ENCODE assay signal across 10 mouse cellular contexts in the genomic region with DNA sequence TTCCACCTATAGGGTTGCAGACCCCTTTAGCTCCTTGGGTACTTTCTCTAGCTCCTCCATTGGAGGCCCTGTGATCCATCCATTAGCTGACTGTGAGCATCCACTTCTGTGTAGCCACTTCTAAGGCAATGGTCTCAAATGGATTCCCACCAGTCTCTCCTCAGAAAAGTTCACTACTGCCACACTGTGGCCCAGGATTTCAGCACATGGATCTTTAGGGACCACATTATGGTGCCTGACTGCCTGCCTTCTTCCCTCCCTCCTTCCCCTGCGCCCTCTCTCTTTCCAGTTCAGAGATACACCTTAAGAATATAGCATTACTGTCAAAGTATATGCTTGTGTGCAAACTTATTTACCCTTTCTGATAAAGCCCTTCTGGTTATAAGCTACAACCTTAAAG.
A peak's percentile ranks its signal among the peaks of the same experiment; 100 is the strongest.
DNase-seq lines count a peak whose midpoint lies in the region; ATAC-seq and TF ChIP-seq lines count a peak whose summit lies in the region.
"Had no signal": no experiment of that assay in that cellular context is flagged by ENCODE, and none has a peak within 500 bp of the region (broad histone marks: within the 10 kb centered on the region; RNA-seq: fewer than 3 reads in every experiment).

No protein-coding gene starts in this region.

- no peaks in the 10 kb centered on the region for H3K27me3 ChIP-seq in hindbrain, embryonic 12.5 days
- H3K27me3 ChIP-seq in midbrain, postnatal 0 days (ENCODE audit: insufficient read depth, low read length): no peaks in the 10 kb centered on the region
- no peaks in the 10 kb centered on the region for H3K27me3 ChIP-seq in thymus, adult 2 months (ENCODE audit: control insufficient read depth, insufficient read depth, low read length)
- H3K27me3 ChIP-seq: liver, embryonic 15.5 days had no signal

- peak; percentile 73 for TF ChIP-seq CTCF in midbrain, postnatal 0 days (IDR thresholded peaks at IDR 0.05)
- TF ChIP-seq CTCF in thymus, adult 2 months (IDR thresholded peaks at IDR 0.05; ENCODE audit: borderline replicate concordance, control insufficient read depth, extremely low read depth, insufficient read depth, low read length, poor library complexity): no peak

- H3K27ac ChIP-seq in hindbrain, embryonic 12.5 days: no peak overlapping the region
- H3K27ac ChIP-seq in midbrain, postnatal 0 days (ENCODE audit: low read depth, low read length): no peak overlapping the region
- H3K27ac ChIP-seq in thymus, adult 2 months (ENCODE audit: control insufficient read depth, insufficient read depth, low read length): no peak overlapping the region
- H3K27ac ChIP-seq: liver, embryonic 15.5 days had no signal

- H3K9ac ChIP-seq in hindbrain, embryonic 12.5 days: no peak overlapping the region
- no peak overlapping the region for H3K9ac ChIP-seq in midbrain, postnatal 0 days (replicated peaks; ENCODE audit: low read length, poor library complexity, severe bottlenecking)
- H3K9ac ChIP-seq: liver, embryonic 15.5 days had no signal

- 0 out of 2 replicates have a peak, but pooled peaks cover 2% of the 10 kb centered on the region for H3K4me1 ChIP-seq in hindbrain, embryonic 12.5 days
- no peaks in the 10 kb centered on the region for H3K4me1 ChIP-seq in midbrain, postnatal 0 days (ENCODE audit: insufficient read depth, low read length)
- no peaks in the 10 kb centered on the region for H3K4me1 ChIP-seq in thymus, adult 2 months (replicated peaks; ENCODE audit: control insufficient read depth, insufficient read depth, low read length)
- H3K4me1 ChIP-seq: liver, embryonic 15.5 days had no signal

- peak; percentile 39; the same call in 1 of the 2 replicates for ATAC-seq in hindbrain, embryonic 12.5 days (ENCODE audit: low FRiP score)
- peak; percentile 58 for ATAC-seq in midbrain, postnatal 0 days (ENCODE audit: low FRiP score)

- DNase-seq in cerebellum, postnatal 14 days: peak; percentile 54 to 66
- DNase-seq in cerebellum, adult 9-11 months: no peak
- peak; percentile 9 for DNase-seq in ovary, postnatal 36 days (ENCODE audit: low spot score)
- no peak for DNase-seq in ovary, postnatal 10 days (ENCODE audit: low spot score)
- peak; percentile 66 for DNase-seq in midbrain, postnatal 0 days (ENCODE audit: low spot score)
- no peak for DNase-seq in thymus, adult 2 months
- DNase-seq in gastrocnemius, postnatal 4 days (ENCODE audit: low spot score in 2 of 2): no peak

- WGBS in hindbrain, embryonic 12.5 days: 47% methylated on average over 1 of the region's 1 CpGs
- 57% methylated on average over 1 of the region's 1 CpGs for WGBS in midbrain, postnatal 0 days
- WGBS in thymus, adult 2 months: 77% methylated on average over 1 of the region's 1 CpGs

- TF ChIP-seq POLR2A in thymus, adult 2 months (IDR thresholded peaks at IDR 0.05; ENCODE audit: control insufficient read depth, extremely low read depth, insufficient read depth, low read length, poor library complexity): no peak

- no peak overlapping the region for H3K4me3 ChIP-seq in hindbrain, embryonic 12.5 days
- H3K4me3 ChIP-seq in midbrain, postnatal 0 days (ENCODE audit: low read depth, low read length): no peak overlapping the region
- no peak overlapping the region for H3K4me3 ChIP-seq in thymus, adult 2 months (ENCODE audit: control insufficient read depth, insufficient read depth, low read length)
- H3K4me3 ChIP-seq: liver, embryonic 15.5 days had no signal

- H3K9me3 ChIP-seq in hindbrain, embryonic 12.5 days (replicated peaks): no peaks in the 10 kb centered on the region
- no peaks in the 10 kb centered on the region for H3K9me3 ChIP-seq in midbrain, postnatal 0 days (ENCODE audit: low read length)
- H3K9me3 ChIP-seq: G1E; liver, embryonic 15.5 days had no signal

- no peaks in the 10 kb centered on the region for H3K36me3 ChIP-seq in hindbrain, embryonic 12.5 days
- no peaks in the 10 kb centered on the region for H3K36me3 ChIP-seq in midbrain, postnatal 0 days (ENCODE audit: insufficient read depth, low read length)
- H3K36me3 ChIP-seq in thymus, adult 2 months (ENCODE audit: control insufficient read depth, insufficient read depth, low read length): no peaks in the 10 kb centered on the region
- H3K36me3 ChIP-seq: G1E; liver, embryonic 15.5 days had no signal

- no peak overlapping the region for H3K4me2 ChIP-seq in hindbrain, embryonic 12.5 days (replicated peaks)
- no peak overlapping the region for H3K4me2 ChIP-seq in midbrain, postnatal 0 days (ENCODE audit: low read depth, low read length, poor library complexity, severe bottlenecking)
- H3K4me2 ChIP-seq: liver, embryonic 15.5 days had no signal

Comparison
In these comparisons a context has a peak if more than half of its experiments do, and no peak if none do; other contexts are left out.
1. DNase-seq: peak in cerebellum, postnatal 14 days (2 of 2), ovary, postnatal 36 days (single experiment) and midbrain, postnatal 0 days (single experiment); none in cerebellum, adult 9-11 months (single experiment), ovary, postnatal 10 days (single experiment), thymus, adult 2 months (single experiment) and gastrocnemius, postnatal 4 days (0 of 2).